Mouse (Mus musculus) testis, adult 2 months (tissue): Measurements from ENCODE around the gene Fam110a. TPM values are rescaled to one million over a fixed set of nuclear protein-coding genes. Genes with fewer than 3 reads are reported as not detected.
A peak's percentile ranks its signal among the peaks of the same experiment; 100 is the strongest.

Experiments used
- H3K27ac ChIP-seq: fragments of 200-500 bp; 2 replicates; pipeline ENCODE4 v1.5.1; 2012; ENCODE audit warnings: low read depth, low read length; ENCODE audit not compliant: control insufficient read depth, insufficient read depth
- H3K27me3 ChIP-seq: fragments of 200-500 bp; 2 replicates; pipeline ENCODE4 v1.6.1; 2012; ENCODE audit warnings: mild to moderate bottlenecking, low read length, moderate library complexity; ENCODE audit not compliant: control insufficient read depth, insufficient read depth
- H3K36me3 ChIP-seq: fragments of 200-500 bp; 2 replicates; pipeline ENCODE4 v1.6.1; 2012; ENCODE audit warnings: mild to moderate bottlenecking, low read length; ENCODE audit not compliant: control insufficient read depth, insufficient read depth
- H3K4me1 ChIP-seq: fragments of 200-500 bp; 2 replicates; pipeline ENCODE4 v1.6.1; 2012; ENCODE audit warnings: low read length; ENCODE audit not compliant: control insufficient read depth, insufficient read depth
- H3K4me3 ChIP-seq: fragments of 200-500 bp; 2 replicates; pipeline ENCODE4 v1.5.1; 2012; ENCODE audit warnings: low read depth, mild to moderate bottlenecking, low read length, moderate library complexity, mixed read lengths; ENCODE audit not compliant: control insufficient read depth
- CTCF ChIP-seq: fragments of 200-500 bp; IDR thresholded peaks from 2 replicates; pipeline ENCODE4 v1.5.1; 2012; ENCODE audit warnings: low read depth, mild to moderate bottlenecking, inconsistent platforms, low read length, moderate library complexity; ENCODE audit not compliant: control insufficient read depth, insufficient read depth, insufficient replicate concordance
- POLR2A ChIP-seq: fragments of 200-500 bp; IDR thresholded peaks from 2 replicates; pipeline ENCODE4 v1.6.1; 2012; ENCODE audit warnings: low read depth, mild to moderate bottlenecking, inconsistent platforms, low read length, moderate library complexity; ENCODE audit not compliant: control insufficient read depth
- polyA plus RNA-seq: library from polyadenylated mRNA; depleted of rRNA; stranded (reverse); fragments of >200 nt; gene quantifications from 2 replicates; pipeline ENCODE4 v1.2.3, GENCODE M21; 2012

The Fam110a gene
- polyA plus RNA-seq, 1 experiment, result 175 TPM

DNA sequence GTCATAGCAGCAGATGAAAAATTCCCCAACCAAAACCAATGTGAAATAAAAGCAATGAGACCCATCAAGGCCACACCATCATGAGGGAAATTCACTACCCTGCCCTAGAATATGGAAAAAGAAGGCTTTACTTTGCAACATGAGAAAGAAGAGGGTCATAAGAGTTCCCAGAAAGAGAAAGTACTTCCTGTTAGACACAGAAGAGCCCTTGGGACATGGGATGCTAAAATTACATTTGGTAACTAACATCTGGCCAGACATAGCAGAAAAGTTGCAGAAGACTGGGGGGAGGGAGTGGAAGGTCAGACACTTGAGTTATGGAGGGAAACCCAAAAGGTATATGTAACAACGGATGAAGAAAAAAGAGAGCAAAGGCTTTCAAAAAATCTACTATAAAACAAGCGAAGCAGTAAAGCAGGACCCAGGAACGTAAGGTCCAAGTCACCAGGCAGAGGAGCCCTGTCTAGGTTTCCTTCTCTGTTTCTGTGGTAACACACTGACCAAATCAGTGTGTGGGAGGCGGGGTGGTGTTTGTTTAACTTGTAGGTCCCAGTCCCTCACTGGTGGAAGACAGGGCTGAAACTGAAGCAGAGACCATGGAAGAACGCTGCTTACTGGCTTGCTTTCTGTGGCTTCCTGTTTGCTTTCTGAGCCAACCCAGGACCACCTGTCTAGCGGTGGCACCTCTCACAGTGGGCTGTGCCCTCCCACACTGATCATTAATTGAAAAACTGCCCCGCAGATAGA, 5.6 kb upstream of the Fam110a start:
- H3K4me1 ChIP-seq, result peaks cover 6% of the 10 kb centered on the region; the same call in 1 of the 2 replicates
- no peak for TF ChIP-seq CTCF

DNA sequence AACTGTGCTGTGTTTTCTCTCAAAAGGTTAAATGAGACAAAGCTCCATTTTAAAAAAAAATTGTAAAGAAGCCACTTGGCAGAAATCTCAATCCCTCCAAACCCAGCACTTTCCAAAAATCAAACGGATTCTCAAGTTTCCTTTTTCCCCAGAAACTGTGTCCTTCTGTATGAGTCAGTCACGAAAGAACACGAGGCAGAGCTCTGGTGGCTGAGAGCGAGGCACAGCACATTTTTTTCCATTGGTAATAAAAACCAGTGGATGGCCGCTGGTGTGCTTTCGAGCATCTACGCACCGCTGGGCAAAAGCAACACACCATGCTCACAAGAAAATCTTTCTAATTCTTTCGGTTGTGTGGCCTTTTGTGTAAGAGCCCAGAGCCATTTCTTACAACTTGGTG, 4.0 kb upstream of the Fam110a start:
- Histone ChIP-seq H3K4me1 (peaks cover 15% of the 10 kb centered on the region), H3K36me3 (no peaks in the 10 kb centered on the region), H3K4me3 (no peak overlapping the region), H3K27ac (no peak overlapping the region), H3K27me3 (no peaks in the 10 kb centered on the region)
- no peak for TF ChIP-seq CTCF
- TF ChIP-seq POLR2A, result no peak

More for the DNA sequence above, 5.6 kb upstream of the Fam110a start:
- Histone ChIP-seq H3K4me3 (no peak overlapping the region), H3K36me3 (no peaks in the 10 kb centered on the region), H3K27me3 (no peaks in the 10 kb centered on the region), H3K27ac (0 out of 2 replicates have a peak overlapping the region, but pooled peaks have one; percentile 29)

- no peak for TF ChIP-seq CTCF
- no peak overlapping the region for H3K4me3 ChIP-seq
- no peaks in the 10 kb centered on the region for H3K27me3 ChIP-seq
- no peak overlapping the region for H3K27ac ChIP-seq
- H3K36me3 ChIP-seq, result no peaks in the 10 kb centered on the region
- peaks cover 15% of the 10 kb centered on the region for H3K4me1 ChIP-seq
These were observed 2.5 kb upstream of the Fam110a start for GRCm38 (mm10) chr2:151982476-151982875.

DNA sequence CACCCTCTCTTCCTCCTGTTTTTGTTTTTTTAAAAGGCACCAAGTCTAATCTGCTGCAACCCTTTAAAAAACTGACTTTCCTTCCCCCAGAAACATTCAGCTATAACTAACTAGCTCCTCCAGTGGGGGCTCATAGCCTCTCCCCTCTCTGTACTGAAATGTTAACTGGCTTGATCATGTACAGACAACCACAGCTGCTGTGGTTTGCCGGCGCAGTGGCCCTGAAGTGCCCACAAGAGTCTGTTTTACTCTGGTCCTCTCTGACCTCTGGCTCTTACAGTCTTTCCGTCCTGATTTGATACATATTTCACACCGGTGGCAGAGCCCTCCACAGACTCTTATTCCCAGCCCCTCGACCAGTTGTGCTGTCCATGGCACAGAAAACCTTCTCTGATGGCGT, 1.2 kb upstream of the Fam110a start:
- H3K27ac ChIP-seq, result no peak overlapping the region
- peaks cover 15% of the 10 kb centered on the region for H3K4me1 ChIP-seq
- no peaks in the 10 kb centered on the region for H3K36me3 ChIP-seq
- H3K4me3 ChIP-seq, result no peak overlapping the region; the same call in 1 of the 2 replicates
- no peaks in the 10 kb centered on the region for H3K27me3 ChIP-seq
- no peak for TF ChIP-seq CTCF
- TF ChIP-seq POLR2A, result no peak

DNA sequence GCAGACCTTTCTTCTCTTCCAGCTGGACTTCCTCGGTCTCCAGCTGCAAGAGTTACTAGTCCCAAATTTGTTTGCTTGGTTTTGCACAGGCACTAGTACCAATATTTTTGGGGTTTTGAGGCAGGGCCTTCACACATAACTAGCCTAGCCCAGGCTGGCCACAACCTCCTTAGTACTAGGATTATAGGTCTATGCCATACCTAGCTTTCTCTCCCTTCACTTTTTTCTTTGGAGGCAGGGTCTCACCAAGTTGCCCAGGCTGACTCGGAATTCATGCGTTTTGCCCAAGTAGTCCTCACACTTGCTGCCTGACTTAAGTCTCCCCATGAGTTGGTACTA, 305 bp upstream of the Fam110a start:
- Histone ChIP-seq H3K27ac (peak overlapping the region; percentile 76), H3K4me1 (peaks cover 13% of the 10 kb centered on the region), H3K4me3 (peak overlapping the region; percentile 87), H3K27me3 (no peaks in the 10 kb centered on the region), H3K36me3 (no peaks in the 10 kb centered on the region)
- no peak for TF ChIP-seq POLR2A

- H3K4me1 ChIP-seq, result peaks cover 16% of the 10 kb centered on the region
- no peak overlapping the region for H3K4me3 ChIP-seq
- no peak overlapping the region for H3K27ac ChIP-seq
- no peaks in the 10 kb centered on the region for H3K27me3 ChIP-seq
- no peaks in the 10 kb centered on the region for H3K36me3 ChIP-seq
- TF ChIP-seq POLR2A, result no peak
- TF ChIP-seq CTCF, result no peak
These were observed 1.5 kb downstream of the Fam110a start for GRCm38 (mm10) chr2:151978494-151978893.

- no peak for TF ChIP-seq POLR2A
- no peak for TF ChIP-seq CTCF
- Histone ChIP-seq H3K4me1 (peaks cover 16% of the 10 kb centered on the region), H3K36me3 (no peaks in the 10 kb centered on the region), H3K27ac (no peak overlapping the region), H3K4me3 (no peak overlapping the region), H3K27me3 (no peaks in the 10 kb centered on the region)
These were observed 2.2 kb downstream of the Fam110a start for GRCm38 (mm10) chr2:151977689-151978440.

GRCm38 (mm10) chr2:151976067-151976466, 4.0 kb downstream of the Fam110a start:
- H3K4me3 ChIP-seq, result no peak overlapping the region
- no peak overlapping the region for H3K27ac ChIP-seq
- no peaks in the 10 kb centered on the region for H3K27me3 ChIP-seq
- no peak for TF ChIP-seq CTCF
- no peak for TF ChIP-seq POLR2A
- H3K4me1 ChIP-seq, result peaks cover 16% of the 10 kb centered on the region
- no peaks in the 10 kb centered on the region for H3K36me3 ChIP-seq
